Mouse (Mus musculus) liver, postnatal 0 days (tissue): ENCODE data around the gene Slc22a14. TPM values are rescaled to one million over a fixed set of nuclear protein-coding genes. Genes with fewer than 3 reads are reported as not detected.

Source experiments
- ATAC-seq: fragments of 200-750 bp; cut with Nextera tagmentation; 2 replicates; pipeline ENCODE4 v1.8.0; 2017; ENCODE audit warnings: mild to moderate bottlenecking, moderate library complexity
- DNase-seq: peaks from one replicate; pipeline ENCODE4 v3.0.0-alpha.2; 2016
- H3K27ac ChIP-seq: fragments of 300-500 bp; sonication (generic); 2 replicates; pipeline ENCODE4 v1.5.1; 2014; ENCODE audit warnings: antibody characterized with exemption, moderate library complexity, mild to moderate bottlenecking, low read depth
- H3K27me3 ChIP-seq: fragments of 300-500 bp; sonication (generic); 2 replicates; pipeline ENCODE4 v1.6.1; 2014; ENCODE audit warnings: low read length, control low read depth, mixed read lengths; ENCODE audit not compliant: insufficient read depth
- H3K36me3 ChIP-seq: fragments of 300-500 bp; sonication (generic); replicated peaks from 2 replicates; pipeline ENCODE4 v1.6.1; 2014; ENCODE audit warnings: mild to moderate bottlenecking, control low read depth, low read length, moderate library complexity, mixed read lengths; ENCODE audit not compliant: insufficient read depth
- H3K4me1 ChIP-seq: fragments of 300-500 bp; sonication (generic); 2 replicates; pipeline ENCODE4 v1.6.1; 2014; ENCODE audit warnings: antibody characterized with exemption, mild to moderate bottlenecking, control low read depth; ENCODE audit not compliant: insufficient read depth
- H3K4me2 ChIP-seq: fragments of 300-500 bp; sonication (generic); 2 replicates; pipeline ENCODE4 v1.6.1; 2014; ENCODE audit warnings: low read depth, mild to moderate bottlenecking, low read length, moderate library complexity, mixed read lengths
- H3K4me3 ChIP-seq: fragments of 300-500 bp; sonication (generic); 2 replicates; pipeline ENCODE4 v1.5.1; 2014; ENCODE audit warnings: low read depth, low read length
- H3K9ac ChIP-seq: fragments of 300-500 bp; sonication (generic); replicated peaks from 2 replicates; pipeline ENCODE4 v1.6.1; 2014; ENCODE audit warnings: mild to moderate bottlenecking, moderate library complexity
- H3K9me3 ChIP-seq: fragments of 300-500 bp; sonication (generic); 2 replicates; pipeline ENCODE4 v1.6.1; 2016; ENCODE audit warnings: mild to moderate bottlenecking, control low read depth, low read length, mixed read lengths
- CTCF ChIP-seq: sonication (generic); IDR thresholded peaks from 2 replicates; pipeline ENCODE4 v1.5.1; 2016; ENCODE audit warnings: antibody characterized with exemption, low read depth
- EP300 ChIP-seq: IDR thresholded peaks from 2 replicates; pipeline ENCODE4 v1.6.1; 2016; ENCODE audit warnings: antibody characterized with exemption, low read depth, mild to moderate bottlenecking
- WGBS: fragments of 180-500 bp; shearing (Covaris S2); extraction: QIAGEN DNeasy Blood & Tissue Kit; methylation state at CpG from one replicate; pipeline ENCODE4 v1.1.7; 2014; ENCODE audit not compliant: insufficient replicate concordance; 5-methylcytosine and 5-hydroxymethylcytosine counted together
- polyA plus RNA-seq: library from polyadenylated mRNA; unstranded; fragments of >200 nt; fragmentation: Nextera tagmentation; extraction: Ambion mirVana; gene quantifications from 2 replicates; pipeline ENCODE4 v1.2.1, GENCODE M21; 2015

The Slc22a14 gene
- polyA plus RNA-seq, 1 experiment from 2014 or later = not detected

- ATAC-seq (peak; percentile 56), DNase-seq (peak; percentile 49)
- Histone ChIP-seq H3K4me1 (peaks cover 23% of the 10 kb centered on the region), H3K36me3 (no peaks in the 10 kb centered on the region), H3K9ac (peak overlapping the region; percentile 87), H3K4me3 (peak overlapping the region; percentile 68), H3K27ac (peak overlapping the region; percentile 96), H3K9me3 (no peaks in the 10 kb centered on the region), H3K4me2 (peak overlapping the region; percentile 93), H3K27me3 (peaks cover 15% of the 10 kb centered on the region)
- under 1% methylated on average over 79 of the region's 127 CpGs for WGBS
- TF ChIP-seq CTCF (no peak), EP300 (no peak)
Measured at GRCm38 (mm10) chr9:119402253-119403235, 37.2 kb upstream of the Slc22a14 start.

DNA sequence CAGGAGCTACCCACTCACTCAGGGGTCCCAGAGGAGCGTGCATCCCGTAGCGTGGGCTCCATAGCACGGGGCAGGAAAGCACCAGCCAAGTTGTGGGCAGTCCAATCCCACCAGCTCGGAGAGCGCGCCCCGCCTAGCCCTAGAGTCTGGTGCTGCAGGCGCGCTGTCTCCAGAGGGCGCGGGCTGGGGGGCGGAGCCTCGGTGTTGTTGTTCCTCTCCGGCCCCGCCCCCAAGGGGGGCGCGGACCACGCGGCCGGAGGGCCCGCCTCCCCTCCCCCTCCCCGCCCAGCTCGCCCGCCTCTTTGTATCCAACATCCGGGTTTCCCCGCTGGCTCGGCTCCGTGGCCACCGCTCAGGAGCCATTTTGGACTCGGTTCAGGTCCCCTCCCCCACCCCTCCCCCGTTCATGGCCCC, 36.5 kb upstream of the Slc22a14 start, which contains the start of gene Acvr2b:
Acvr2b (plus strand) TSS at position 318 of the 414 bp plus-strand sequence.
- Histone ChIP-seq H3K4me1 (peaks cover 23% of the 10 kb centered on the region), H3K27me3 (peaks cover 15% of the 10 kb centered on the region), H3K9ac (peak within 1 kb of the TSS; percentile 87), H3K27ac (peak within 1 kb of the TSS; percentile 96), H3K36me3 (no peaks in the 10 kb centered on the region), H3K9me3 (no peaks in the 10 kb centered on the region), H3K4me2 (peak within 1 kb of the TSS; percentile 93), H3K4me3 (peak within 1 kb of the TSS; percentile 68)
- peak; percentile 91 for ATAC-seq
- DNase-seq = peak; percentile 93
- TF ChIP-seq EP300 (no peak), CTCF (peak; percentile 45)
- WGBS = under 1% methylated on average over 19 of the region's 32 CpGs

DNA sequence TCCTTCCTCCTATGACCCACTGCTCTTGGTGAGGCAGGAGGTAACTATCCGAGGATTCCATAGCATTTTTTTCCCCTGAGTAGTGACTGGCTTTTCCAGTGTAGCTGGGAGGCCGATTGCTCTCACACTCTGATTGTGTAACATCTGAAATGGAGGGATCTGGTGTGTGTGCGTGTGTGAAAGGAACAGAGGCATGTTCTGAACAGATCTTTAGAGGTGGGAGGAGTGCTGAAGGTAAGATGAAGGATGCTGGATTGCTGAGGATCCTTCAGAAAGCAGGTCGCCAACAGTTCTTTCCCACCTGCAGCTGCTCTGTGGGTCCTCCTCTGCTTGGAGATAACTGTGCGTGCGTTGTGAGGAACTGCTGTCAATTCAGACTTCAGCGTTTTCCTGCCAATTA, 36.0 kb upstream of the Slc22a14 start:
- H3K9ac ChIP-seq = peak overlapping the region; percentile 57
- TF ChIP-seq EP300 = no peak
- DNase-seq (no peak), ATAC-seq (peak; percentile 43)
- no peaks in the 10 kb centered on the region for H3K36me3 ChIP-seq
- H3K4me1 ChIP-seq = peaks cover 23% of the 10 kb centered on the region
- H3K4me2 ChIP-seq = peak overlapping the region; percentile 93
- H3K4me3 ChIP-seq = peak overlapping the region; percentile 68
- WGBS = under 1% methylated on average over 7 of the region's 7 CpGs
- peak overlapping the region; percentile 61 for H3K27ac ChIP-seq
- H3K9me3 ChIP-seq = no peaks in the 10 kb centered on the region
- H3K27me3 ChIP-seq = peaks cover 15% of the 10 kb centered on the region

DNA sequence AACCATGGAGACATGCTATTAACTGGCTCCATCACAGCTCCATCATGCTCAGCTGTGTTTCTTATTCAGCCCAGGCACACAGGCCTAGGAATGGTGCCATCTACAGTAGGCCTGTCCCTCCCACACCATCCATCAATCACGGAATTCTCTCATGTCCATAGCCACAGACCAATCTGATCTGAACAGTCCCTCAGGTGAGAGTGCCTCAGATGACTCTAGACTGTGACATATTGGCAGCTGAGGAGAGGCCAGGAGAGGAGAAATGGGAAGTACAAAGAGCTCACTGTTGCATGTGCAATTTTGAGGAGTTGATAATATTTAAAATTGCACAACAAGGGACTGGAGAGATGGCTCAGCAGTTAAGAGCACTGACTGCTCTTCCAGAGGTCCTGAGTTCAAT, 29.5 kb upstream of the Slc22a14 start:
- no peak for ATAC-seq
- H3K9ac ChIP-seq = no peak overlapping the region
- H3K9me3 ChIP-seq = no peaks in the 10 kb centered on the region
- H3K27ac ChIP-seq = no peak overlapping the region
- no peak for DNase-seq
- no peaks in the 10 kb centered on the region for H3K36me3 ChIP-seq
- TF ChIP-seq EP300 (no peak), CTCF (no peak)
- 63% methylated on average over 1 of the region's 1 CpGs for WGBS
- H3K4me3 ChIP-seq = no peak overlapping the region
- H3K4me2 ChIP-seq = no peak overlapping the region
- H3K27me3 ChIP-seq = no peaks in the 10 kb centered on the region
- no peaks in the 10 kb centered on the region for H3K4me1 ChIP-seq

- Histone ChIP-seq H3K4me2 (no peak overlapping the region), H3K36me3 (no peaks in the 10 kb centered on the region), H3K27me3 (no peaks in the 10 kb centered on the region), H3K9ac (no peak overlapping the region), H3K27ac (no peak overlapping the region), H3K4me1 (no peaks in the 10 kb centered on the region), H3K9me3 (no peaks in the 10 kb centered on the region), H3K4me3 (no peak overlapping the region)
- DNase-seq (no peak), ATAC-seq (peak; percentile 90)
- WGBS = 63% methylated on average over 2 of the region's 2 CpGs
- TF ChIP-seq CTCF (no peak), EP300 (no peak)
Measured at GRCm38 (mm10) chr9:119390214-119390613, 24.9 kb upstream of the Slc22a14 start.

DNA sequence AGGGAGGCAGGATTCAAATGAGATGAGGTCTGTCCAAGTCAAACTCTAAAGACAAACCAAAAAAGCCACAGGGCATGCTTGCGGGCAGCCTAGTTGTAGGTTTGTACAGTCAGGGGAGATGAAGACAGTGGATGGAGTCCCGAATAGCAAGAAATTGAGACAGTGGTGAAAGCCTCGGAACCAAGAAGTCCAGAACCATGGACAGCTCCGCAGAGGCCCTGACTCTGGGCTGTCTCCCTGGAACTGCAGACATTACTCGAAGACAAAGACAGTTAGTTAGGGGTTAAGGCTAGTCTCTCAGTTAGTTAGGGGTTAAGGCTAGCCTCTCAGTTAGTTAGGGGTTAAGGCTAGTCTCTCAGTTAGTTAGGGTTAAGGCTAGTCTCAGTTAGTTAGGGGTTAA, 23.6 kb upstream of the Slc22a14 start:
- TF ChIP-seq CTCF (no peak), EP300 (no peak)
- Histone ChIP-seq H3K4me1 (no peaks in the 10 kb centered on the region), H3K4me3 (no peak overlapping the region), H3K9ac (no peak overlapping the region), H3K4me2 (no peak overlapping the region), H3K36me3 (no peaks in the 10 kb centered on the region), H3K9me3 (no peaks in the 10 kb centered on the region), H3K27ac (no peak overlapping the region), H3K27me3 (no peaks in the 10 kb centered on the region)
- DNase-seq (peak; percentile 34), ATAC-seq (no peak)
- 55% methylated on average over 5 of the region's 5 CpGs for WGBS
